Mouse (Mus musculus) heart, adult 18-20 months (tissue): ENCODE data around the gene Abcc10. TPM values are rescaled to one million over a fixed set of nuclear protein-coding genes. Genes with fewer than 3 reads are reported as not detected.
A peak's percentile ranks its signal among the peaks of the same experiment; 100 is the strongest.

Source experiments
- DNase-seq, 2 experiments: peaks; one replicate each; pipeline ENCODE4 v3.0.0; 2021 to 2022; ENCODE audit warnings: mixed read lengths in 1 of 2
- total RNA-seq, 2 experiments: library from RNA; stranded (reverse); gene quantifications; 2 replicates each; pipeline ENCODE4 v1.2.3; 2021

Gene Abcc10
- total RNA-seq, 2 experiments from 2014 or later = 3.6 to 4.2 TPM

- no peak for DNase-seq
Measured at GRCm38 (mm10) chr17:46258279-46259053, 69.7 kb downstream of the Abcc10 start.

DNA sequence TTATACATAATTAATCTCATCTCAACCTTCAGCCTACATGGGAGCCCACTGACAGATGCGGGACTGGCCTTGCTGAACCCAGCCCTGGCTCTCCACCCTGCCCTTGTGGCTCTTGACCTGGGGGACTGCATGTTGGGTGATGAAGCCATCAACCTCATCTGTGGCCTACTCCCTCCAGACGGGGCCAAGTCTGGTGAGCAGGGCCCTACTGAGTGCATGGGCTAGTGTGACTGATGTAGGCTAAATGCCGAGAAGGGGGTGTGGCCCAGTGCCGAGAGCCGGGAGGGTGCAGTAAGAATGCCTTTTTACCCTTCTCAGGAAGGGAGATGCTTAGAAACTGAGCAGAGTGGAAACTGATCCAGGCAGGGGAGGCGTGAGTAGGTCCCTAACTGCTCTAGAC is 73.0 kb downstream of the Abcc10 start:
- DNase-seq = no peak

DNA sequence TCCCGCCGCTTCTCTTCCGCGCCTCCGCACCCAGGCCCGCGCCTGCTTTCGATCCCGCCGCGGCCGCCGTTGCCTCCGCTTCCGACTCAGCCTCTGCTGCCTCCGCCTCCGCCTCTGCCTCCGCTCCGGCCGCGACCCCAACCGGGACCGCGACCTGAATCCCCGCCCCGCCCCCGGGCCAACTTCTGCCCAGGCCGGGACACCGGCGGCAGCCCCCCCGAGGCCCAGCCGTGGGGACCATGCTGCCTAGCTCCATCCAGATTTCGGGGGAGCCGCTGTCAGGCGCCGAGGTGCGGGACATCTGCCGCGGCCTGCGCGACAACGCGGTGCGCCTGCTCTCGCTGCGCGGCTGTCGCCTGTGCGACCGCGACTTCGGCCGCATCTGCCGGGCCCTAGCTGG is 74.0 kb downstream of the Abcc10 start:
- DNase-seq = no peak

GRCm38 (mm10) chr17:46253452-46254084 is 74.6 kb downstream of the Abcc10 start, which contains the start of gene Lrrc73:
Lrrc73 (plus strand) TSS chr17:46253531.
- peak; percentile 93 for DNase-seq

Other genes with a start within 250 kb of the Abcc10 start
- gene Mrps18a, start 217.4 kb downstream of the Abcc10 start, total RNA-seq = 100 to 1,000 TPM; 143 to 145 TPM
- under 1 TPM; 0.41 to 0.60 TPM for gene Rsph9, start 184.1 kb downstream of the Abcc10 start, total RNA-seq
- gene Mad2l1bp, start 174.8 kb downstream of the Abcc10 start, total RNA-seq = 10 to 100 TPM; 28.0 to 30.4 TPM
- gene Gtpbp2, start 167.3 kb downstream of the Abcc10 start, total RNA-seq = 10 to 100 TPM; 49.5 to 51.2 TPM
- gene Polh, start 125.7 kb downstream of the Abcc10 start, total RNA-seq = 1 to 10 TPM; 8.0 to 9.5 TPM
- gene Xpo5, start 125.6 kb downstream of the Abcc10 start, total RNA-seq = 10 to 100 TPM; 20.5 to 21.7 TPM
- gene Polr1c, start 80.3 kb downstream of the Abcc10 start, total RNA-seq = 10 to 100 TPM; 24.5 to 27.2 TPM
- gene Yipf3, start 80.3 kb downstream of the Abcc10 start, total RNA-seq = 10 to 100 TPM; 73.6 to 77.5 TPM
- gene Lrrc73, start 74.8 kb downstream of the Abcc10 start, total RNA-seq = under 1 TPM; 0.18 to 0.37 TPM
- 10 to 100 TPM; 29.7 to 29.9 TPM for gene Tjap1, start 45.3 kb downstream of the Abcc10 start, total RNA-seq
- gene Dlk2, start 30.9 kb downstream of the Abcc10 start, total RNA-seq = under 1 TPM; 0.20 to 0.21 TPM
- gene Zfp318, start 55.4 kb upstream of the Abcc10 start, total RNA-seq = 10 to 100 TPM; 17.1 to 21.7 TPM
- gene Crip3, start 100.6 kb upstream of the Abcc10 start, total RNA-seq = 1 to 10 TPM in 1 of 2 experiments, under 1 TPM in 1; 0.82 to 1.2 TPM
- not detected for gene Slc22a7, start 110.1 kb upstream of the Abcc10 start, total RNA-seq
- under 1 TPM; 0.20 to 0.28 TPM for gene Ttbk1, start 159.3 kb upstream of the Abcc10 start, total RNA-seq
- gene Dnph1, start 168.4 kb upstream of the Abcc10 start, total RNA-seq = 1 to 10 TPM; 1.2 to 1.5 TPM
- gene Cul9, start 218.0 kb upstream of the Abcc10 start, total RNA-seq = 10 to 100 TPM; 23.9 to 25.7 TPM
- 10 to 100 TPM; 88.4 to 93.6 TPM for gene Srf, start 227.8 kb upstream of the Abcc10 start, total RNA-seq